Mouse (Mus musculus): Measurements from ENCODE around the gene Epor.
A peak's percentile ranks its signal among the peaks of the same experiment; 100 is the strongest.

Epor gene

GRCm38 (mm10) chr9:21936692-21937570 is 26.4 kb downstream of the Epor start, which contains the start of gene Plppr2:
Gene Plppr2, plus strand, starts transcription at chr9:21937033.
- DNase-seq, result peak; percentile 77

- DNase-seq, result no peak
Observed at GRCm38 (mm10) chr9:21935466-21936131, 27.7 kb downstream of the Epor start.

DNA sequence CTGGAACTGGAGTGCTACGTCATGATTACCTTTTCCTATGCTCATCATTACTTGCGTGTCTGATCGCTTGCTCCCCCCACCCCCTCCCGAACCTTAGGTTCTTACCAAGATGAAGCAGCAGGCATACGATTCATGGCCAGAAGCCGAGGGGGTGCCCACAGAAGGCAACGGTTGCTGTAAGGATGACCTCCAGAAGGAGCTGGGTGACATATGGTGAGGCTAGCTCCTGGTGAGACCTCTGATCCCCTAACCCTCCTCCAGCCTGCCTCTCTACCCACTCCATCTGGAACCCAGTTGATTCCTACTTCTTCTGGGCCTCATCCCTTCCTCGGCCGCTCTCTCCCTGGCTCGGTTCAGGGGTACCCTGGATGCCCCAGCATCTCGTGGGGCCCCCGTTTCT is 29.3 kb downstream of the Epor start:
- DNase-seq, result no peak

DNA sequence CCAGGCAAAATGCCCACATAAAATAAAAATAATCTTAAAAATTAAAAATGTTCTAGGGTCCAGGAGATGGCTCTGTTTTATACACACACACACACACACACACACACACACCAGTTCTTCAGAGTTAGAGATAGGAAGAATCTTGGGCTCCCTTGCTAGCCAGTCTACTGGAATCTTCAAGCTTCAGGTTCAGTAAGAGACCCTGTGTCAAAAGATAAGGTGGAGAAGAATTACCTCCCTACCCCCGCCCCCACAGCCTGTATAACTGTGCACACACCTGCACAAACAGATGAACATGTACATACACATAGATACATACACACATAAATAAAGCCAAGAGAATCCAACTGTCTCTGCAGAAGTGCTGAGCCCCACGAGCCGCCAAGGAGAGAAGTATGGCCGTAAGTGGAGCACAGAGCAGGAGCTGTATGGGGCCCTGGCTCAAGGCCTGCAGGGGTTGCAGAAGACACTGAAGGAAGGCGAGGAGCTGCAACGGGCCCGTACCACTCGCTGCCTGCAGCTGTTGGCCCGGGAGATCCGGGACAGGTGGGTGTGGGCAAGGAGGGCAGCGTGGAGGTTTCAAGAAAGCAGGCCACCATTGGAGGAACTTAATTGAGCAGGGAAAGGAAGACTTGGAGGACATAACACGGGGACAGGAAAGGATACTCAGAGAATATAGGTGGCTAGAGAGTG is 30.7 kb downstream of the Epor start:
- no peak for DNase-seq

DNA sequence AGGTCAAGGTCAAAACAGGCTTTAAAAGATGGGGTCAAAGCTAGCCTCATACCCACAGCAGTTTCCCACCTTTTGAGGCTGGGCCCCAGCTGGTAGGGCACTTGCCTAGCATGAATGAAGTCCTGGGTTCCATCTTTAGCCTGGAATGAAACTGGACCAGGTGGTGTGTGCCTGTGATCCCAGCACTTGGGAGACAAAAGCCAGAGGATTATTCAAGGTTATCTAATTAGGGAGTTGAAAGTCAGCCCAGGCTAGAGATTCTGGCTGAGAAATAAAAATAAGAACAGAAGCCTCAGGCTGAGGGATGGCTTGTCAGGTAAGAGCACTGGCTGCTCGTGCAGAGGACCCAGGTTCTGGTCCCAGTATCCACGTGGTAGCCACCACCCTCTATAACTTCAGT is 31.3 kb downstream of the Epor start:
- DNase-seq, result no peak

- no peak for DNase-seq
Observed at GRCm38 (mm10) chr9:21929208-21929607, 34.1 kb downstream of the Epor start.

GRCm38 (mm10) chr9:21927208-21927753 is 36.0 kb downstream of the Epor start, which contains the start of the genes Ccdc159 and Tmem205:
Gene Ccdc159, plus strand, starts transcription at chr9:21927471.
Gene Tmem205, minus strand, starts transcription at chr9:21927556.
- peak; percentile 23 for DNase-seq

- DNase-seq, result no peak
Observed at GRCm38 (mm10) chr9:21926784-21927183, 36.5 kb downstream of the Epor start.

GRCm38 (mm10) chr9:21926155-21926554 is 37.2 kb downstream of the Epor start:
- DNase-seq, result no peak

DNA sequence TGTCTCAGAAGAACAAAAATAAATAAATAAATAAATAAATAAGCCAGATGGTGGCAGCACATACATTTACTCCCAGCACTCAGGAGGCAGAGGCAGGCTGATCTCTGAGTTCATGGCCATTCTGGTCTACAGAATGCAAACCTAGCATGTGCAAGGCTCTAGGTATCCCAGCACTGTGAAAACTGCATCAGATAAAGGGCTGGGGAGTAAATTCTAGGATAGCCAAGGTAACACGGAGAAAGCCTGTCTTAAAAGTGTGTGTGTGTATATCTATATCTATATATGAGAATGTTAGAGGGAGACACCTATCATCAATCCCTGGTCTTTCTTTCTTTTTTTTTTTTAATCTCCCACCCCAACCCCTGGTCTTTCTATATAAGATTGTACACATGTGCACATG is 37.8 kb downstream of the Epor start:
- DNase-seq, result no peak

- no peak for DNase-seq
Observed at GRCm38 (mm10) chr9:21925034-21925433, 38.3 kb downstream of the Epor start.

DNA sequence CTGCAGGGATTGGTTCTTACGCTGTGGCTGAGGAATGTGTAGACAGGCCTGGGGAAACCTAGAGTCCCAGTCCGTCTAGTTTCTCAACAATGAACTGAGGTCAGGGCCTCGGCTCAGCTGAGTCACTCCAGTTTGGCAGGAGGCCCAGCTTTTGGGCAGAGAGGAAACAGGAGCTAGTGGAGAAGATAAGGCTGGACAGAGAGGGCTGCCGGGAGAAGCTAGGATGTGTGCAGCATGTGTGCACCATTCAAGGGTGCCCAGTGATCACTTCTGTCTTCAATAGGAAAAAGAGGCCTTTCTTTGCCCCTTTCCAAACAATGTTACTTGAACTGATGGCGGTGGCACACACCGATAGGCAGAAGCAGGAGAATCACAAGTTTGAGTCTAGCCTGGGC is 39.2 kb downstream of the Epor start:
- DNase-seq, result no peak

GRCm38 (mm10) chr9:21923490-21924098 is 39.7 kb downstream of the Epor start:
- DNase-seq, result no peak

- DNase-seq, result no peak
Observed at GRCm38 (mm10) chr9:21923036-21923435, 40.3 kb downstream of the Epor start.

DNA sequence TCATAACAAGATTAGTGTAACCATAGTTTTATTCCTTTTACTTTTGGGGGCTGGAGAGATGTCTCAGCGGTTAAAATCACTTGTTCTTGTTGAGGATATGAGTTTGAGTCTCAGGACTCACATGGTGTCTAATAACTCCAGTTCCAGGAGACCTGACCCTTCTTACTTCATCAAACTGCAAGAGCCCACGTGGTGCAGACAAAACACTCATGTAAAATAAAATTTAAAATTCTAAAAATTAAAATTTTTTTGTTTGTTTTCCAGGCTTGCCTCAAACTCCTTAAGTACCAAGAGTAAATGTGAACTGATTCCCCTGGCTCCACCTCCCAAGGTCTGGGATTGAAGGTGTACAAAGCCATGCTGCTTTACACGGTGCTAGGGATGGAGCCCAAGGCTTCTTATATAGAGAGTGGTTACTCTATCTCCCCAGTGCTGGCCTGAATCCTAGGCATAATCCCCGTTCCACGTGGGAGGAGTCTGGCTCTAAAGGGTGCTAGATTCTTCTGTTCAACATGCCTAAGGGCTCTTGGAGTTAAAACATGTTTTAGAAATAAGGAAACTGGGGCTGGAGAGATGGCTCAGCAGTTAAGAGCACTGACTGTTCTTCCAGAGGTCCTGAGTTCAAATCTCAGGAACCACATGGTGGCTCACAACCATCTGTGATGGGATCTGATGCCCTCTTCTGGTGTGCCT is 44.5 kb downstream of the Epor start:
- no peak for DNase-seq

DNA sequence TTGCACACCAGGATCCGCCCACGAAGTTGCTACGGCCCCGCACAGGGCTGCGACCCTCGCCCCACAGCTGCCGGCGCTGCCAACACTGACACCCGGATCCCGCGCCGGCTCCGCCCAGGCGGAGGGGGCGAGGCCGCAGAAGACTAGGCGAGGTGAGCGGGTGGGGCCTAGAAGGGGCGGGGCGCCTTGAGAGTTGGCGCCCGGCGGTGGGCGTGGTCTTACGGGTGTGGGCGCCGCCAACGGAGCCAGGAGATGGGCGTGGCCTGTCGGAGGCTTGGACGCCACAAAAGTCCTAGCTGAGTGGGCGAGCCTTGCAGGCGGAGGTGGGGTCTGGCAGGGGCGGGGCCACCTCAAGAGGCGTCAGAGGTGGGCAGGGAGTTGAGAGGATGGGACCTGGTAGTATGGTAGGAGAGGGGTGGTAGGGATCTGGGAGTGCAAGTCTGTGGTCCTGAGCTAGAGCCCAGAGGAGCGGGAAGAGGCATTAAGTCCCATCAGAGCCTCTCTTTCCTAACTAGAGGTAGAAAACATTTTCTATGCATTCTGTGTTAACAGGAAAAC is 45.2 kb downstream of the Epor start, which contains the start of gene Rab3d:
TSS of gene Rab3d (minus strand) at position 158 of the 558 bp plus-strand sequence.
- DNase-seq, result peak; percentile 96

- DNase-seq, result no peak
Observed at GRCm38 (mm10) chr9:21917493-21918034, 45.7 kb downstream of the Epor start.

GRCm38 (mm10) chr9:21916851-21917492 is 46.3 kb downstream of the Epor start:
- DNase-seq, result no peak

GRCm38 (mm10) chr9:21909474-21910223 is 53.7 kb downstream of the Epor start:
- no peak for DNase-seq

All from thymus, postnatal 25 days (tissue).